Mouse (Mus musculus): ENCODE results near the gene Syf2. TPM values are rescaled to one million over a fixed set of nuclear protein-coding genes. Genes with fewer than 3 reads are reported as not detected.
A peak's percentile ranks its signal among the peaks of the same experiment; 100 is the strongest.

The Syf2 gene
- polyA plus RNA-seq, 1 experiment from 2014 or later = 65.5 TPM

DNA sequence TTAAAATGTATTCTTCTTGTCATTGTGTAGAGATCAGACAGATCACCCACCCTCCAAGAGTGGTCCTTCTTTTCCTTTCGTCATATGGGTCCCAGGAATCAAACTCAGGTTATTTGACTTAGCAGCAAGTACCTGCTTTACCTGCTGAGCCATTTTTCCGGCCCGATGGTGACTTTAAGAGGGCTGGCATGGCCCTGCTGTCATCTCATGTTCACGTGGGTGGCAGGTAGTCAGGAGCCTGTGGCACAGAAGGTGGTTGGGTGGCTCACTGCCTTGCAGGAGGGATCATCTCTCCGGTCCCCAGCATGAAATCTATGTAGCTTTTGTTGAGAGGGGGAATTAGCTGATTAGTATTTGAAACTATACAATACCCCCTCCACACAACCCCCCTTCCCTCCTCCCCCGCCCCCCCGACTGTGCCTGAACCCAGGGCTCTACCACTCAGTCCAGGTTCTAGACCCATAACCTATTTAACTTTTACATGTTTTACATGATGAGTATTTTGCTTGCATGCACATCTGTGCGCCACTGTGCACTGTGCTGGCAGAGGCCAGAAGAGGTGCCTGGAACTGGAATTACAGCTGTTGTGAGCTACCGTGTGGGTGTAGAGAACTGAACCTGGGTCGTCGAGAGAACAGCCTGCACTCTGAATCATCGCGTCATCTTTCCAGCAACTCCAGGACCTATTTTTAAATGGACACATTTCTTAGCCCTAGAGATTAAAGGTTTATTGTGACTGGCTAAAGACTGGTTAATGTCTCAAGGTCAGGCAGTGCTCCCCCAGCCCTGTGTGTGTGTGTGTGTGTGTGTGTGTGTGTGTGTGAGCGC lies 15.3 kb upstream of the Syf2 start:
- peak; percentile 65 for ATAC-seq (ENCODE audit: low FRiP score)

DNA sequence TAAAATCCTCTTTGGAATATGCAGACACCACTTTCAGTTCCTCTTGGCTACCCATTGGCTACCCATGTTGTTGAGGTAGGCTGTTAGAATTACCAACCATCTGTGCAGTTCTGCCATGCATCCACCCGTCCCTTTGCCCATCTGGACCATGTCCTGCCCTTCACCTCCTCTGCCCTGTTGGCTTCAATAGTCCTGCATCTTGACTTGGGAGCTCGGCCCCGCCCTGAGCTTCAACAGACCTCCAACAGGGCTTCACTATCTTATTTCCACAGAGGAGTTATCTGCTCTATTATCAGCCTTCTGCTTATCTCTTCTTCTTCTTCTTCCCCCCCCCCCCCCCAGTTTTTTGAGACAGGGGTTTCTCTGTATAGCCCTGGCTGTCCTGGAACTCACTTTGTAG lies 13.5 kb upstream of the Syf2 start:
- ATAC-seq (ENCODE audit: low FRiP score) = no peak
- H3K9me3 ChIP-seq = no peaks in the 10 kb centered on the region
- no peak overlapping the region for H3K4me3 ChIP-seq
- no peak overlapping the region for H3K9ac ChIP-seq
- peaks cover 1% of the 10 kb centered on the region; the same call in 1 of the 2 replicates for H3K36me3 ChIP-seq
- no peak overlapping the region for H3K27ac ChIP-seq
- no peaks in the 10 kb centered on the region for H3K27me3 ChIP-seq
- peaks cover 24% of the 10 kb centered on the region for H3K4me1 ChIP-seq (replicated peaks)
- 70% methylated on average over 3 of the region's 3 CpGs for WGBS
- no peak overlapping the region for H3K4me2 ChIP-seq

More for the DNA sequence above, 15.3 kb upstream of the Syf2 start:
- Histone ChIP-seq H3K36me3 (peaks cover 15% of the 10 kb centered on the region), H3K4me3 (peak overlapping the region; percentile 94), H3K9ac (peak overlapping the region; percentile 95), H3K27me3 (no peaks in the 10 kb centered on the region), H3K4me2 (peak overlapping the region; percentile 69), H3K4me1 (replicated peaks) (peaks cover 22% of the 10 kb centered on the region), H3K9me3 (no peaks in the 10 kb centered on the region), H3K27ac (peak overlapping the region; percentile 95; the same call in 1 of the 2 replicates)
- WGBS = 59% methylated on average over 14 of the region's 14 CpGs

DNA sequence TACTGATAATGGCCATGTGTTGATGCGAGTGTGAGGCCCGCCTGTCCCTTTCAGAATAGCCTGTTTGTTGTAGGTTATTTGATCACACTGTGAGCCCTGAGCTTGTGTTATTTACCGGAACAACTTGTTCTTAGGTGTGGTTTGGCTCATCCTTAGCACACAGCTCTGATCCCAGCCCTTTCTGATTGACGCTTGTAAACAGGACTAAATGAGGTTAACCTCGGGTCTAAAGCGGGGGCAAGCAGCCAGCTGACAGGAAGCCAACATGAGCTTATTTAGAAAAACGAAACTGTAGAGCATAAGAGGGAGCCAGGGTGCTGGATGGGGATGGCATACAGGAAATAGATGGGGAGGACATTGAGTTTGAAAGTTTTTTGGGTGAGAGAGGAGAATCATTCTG lies 12.3 kb upstream of the Syf2 start:
- ATAC-seq (ENCODE audit: low FRiP score) = no peak
- 74% methylated on average over 7 of the region's 7 CpGs for WGBS

DNA sequence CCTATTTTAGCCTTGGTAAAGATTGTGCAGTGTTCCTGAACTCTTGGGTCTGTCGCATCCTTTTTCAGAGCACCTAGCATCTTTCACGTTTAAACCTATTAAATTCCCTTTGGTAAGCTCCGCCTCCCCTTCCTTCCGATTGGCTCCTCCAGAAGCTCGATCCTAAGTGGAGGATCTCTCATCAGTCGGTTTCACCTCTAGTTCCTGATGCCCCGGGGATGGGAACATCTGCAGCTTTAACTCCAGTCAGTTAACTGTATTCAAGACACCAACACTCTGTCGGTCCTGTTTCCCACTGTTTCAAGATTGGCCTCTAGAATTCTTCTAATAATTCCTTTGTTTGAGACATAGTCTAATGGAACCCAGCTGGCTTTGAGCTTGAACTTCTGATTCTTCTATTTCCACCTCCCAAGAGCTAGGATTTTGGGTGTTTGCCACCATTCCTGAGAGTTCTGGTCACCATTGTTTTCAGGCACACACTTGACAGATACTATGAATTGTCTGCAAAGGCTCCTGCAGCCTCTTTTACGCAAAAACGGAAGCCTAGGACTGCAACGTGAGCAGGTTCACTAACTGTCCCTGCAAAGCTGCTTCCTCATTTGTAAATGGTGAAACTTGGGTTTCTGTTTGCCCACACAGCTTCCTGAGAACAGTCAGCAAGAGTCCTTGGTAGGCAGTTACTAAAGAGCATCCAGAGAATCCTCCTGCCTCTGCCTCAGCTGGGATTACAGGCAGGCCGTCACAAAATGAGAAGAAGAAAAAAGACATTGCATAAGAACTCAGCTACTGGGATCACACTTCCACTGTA lies 10.8 kb upstream of the Syf2 start:
- no peak overlapping the region for H3K4me3 ChIP-seq
- 39% methylated on average over 12 of the region's 12 CpGs for WGBS
- no peaks in the 10 kb centered on the region for H3K27me3 ChIP-seq
- H3K36me3 ChIP-seq = no peaks in the 10 kb centered on the region
- peaks cover 20% of the 10 kb centered on the region for H3K4me1 ChIP-seq (replicated peaks)
- no peaks in the 10 kb centered on the region for H3K9me3 ChIP-seq
- H3K4me2 ChIP-seq = no peak overlapping the region
- H3K27ac ChIP-seq = no peak overlapping the region
- H3K9ac ChIP-seq = 0 out of 2 replicates have a peak overlapping the region, but pooled peaks have one; percentile 8
- ATAC-seq (ENCODE audit: low FRiP score) = no peak

More for the DNA sequence above, 12.3 kb upstream of the Syf2 start:
- Histone ChIP-seq H3K9ac (no peak overlapping the region), H3K9me3 (no peaks in the 10 kb centered on the region), H3K4me2 (no peak overlapping the region), H3K36me3 (no peaks in the 10 kb centered on the region), H3K27ac (no peak overlapping the region), H3K4me3 (no peak overlapping the region), H3K27me3 (no peaks in the 10 kb centered on the region), H3K4me1 (replicated peaks) (peaks cover 24% of the 10 kb centered on the region)

DNA sequence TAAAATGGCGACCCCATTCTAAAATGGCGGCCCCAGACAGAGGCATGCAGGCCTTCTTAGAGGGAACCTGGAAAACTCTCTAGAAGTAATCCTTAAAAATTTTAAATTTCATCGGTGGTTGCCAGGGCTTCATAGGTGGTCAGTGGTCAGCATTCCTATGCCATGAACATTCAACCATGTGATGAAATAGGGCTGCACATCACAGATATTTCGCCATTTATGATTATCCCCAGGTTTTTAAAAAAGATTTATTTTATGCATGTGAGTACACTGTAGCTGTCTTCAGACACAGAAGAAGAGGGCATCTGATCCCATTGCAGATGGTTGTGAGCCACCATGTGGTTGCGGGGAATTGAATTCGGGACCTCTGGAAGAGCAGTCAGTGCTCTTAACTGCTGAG lies 10.1 kb upstream of the Syf2 start:
- Histone ChIP-seq H3K27me3 (no peaks in the 10 kb centered on the region), H3K4me3 (no peak overlapping the region), H3K9ac (no peak overlapping the region), H3K27ac (no peak overlapping the region), H3K4me2 (no peak overlapping the region), H3K36me3 (peaks cover 6% of the 10 kb centered on the region), H3K4me1 (replicated peaks) (peaks cover 19% of the 10 kb centered on the region), H3K9me3 (no peaks in the 10 kb centered on the region)
- ATAC-seq (ENCODE audit: low FRiP score) = no peak
- WGBS = 95% methylated on average over 6 of the region's 6 CpGs

DNA sequence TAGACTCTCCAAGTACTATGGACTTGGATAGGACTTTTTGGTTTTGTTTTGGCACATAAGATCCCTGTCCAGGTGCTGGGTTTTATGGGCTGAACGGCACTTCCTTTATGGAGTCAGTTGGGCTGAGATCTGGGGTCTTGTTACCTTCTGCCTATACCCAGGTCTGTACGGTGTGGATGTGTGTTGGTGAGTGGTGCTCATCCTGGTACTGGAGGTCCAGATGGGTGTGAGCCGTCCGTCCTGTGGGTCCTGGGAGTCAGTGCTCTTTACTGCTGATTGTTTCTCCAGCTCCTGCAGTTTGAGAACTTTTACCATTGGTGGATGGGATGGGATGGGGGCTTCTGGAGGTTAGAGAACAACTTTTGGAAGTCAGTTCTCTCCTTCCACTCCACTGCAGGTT lies 9.0 kb upstream of the Syf2 start:
- WGBS = 98% methylated on average over 4 of the region's 4 CpGs
- Histone ChIP-seq H3K27ac (no peak overlapping the region), H3K4me2 (no peak overlapping the region), H3K27me3 (no peaks in the 10 kb centered on the region), H3K9me3 (no peaks in the 10 kb centered on the region), H3K4me1 (replicated peaks) (peaks cover 28% of the 10 kb centered on the region), H3K4me3 (no peak overlapping the region), H3K9ac (no peak overlapping the region), H3K36me3 (peaks cover 15% of the 10 kb centered on the region)
- no peak for ATAC-seq (ENCODE audit: low FRiP score)

DNA sequence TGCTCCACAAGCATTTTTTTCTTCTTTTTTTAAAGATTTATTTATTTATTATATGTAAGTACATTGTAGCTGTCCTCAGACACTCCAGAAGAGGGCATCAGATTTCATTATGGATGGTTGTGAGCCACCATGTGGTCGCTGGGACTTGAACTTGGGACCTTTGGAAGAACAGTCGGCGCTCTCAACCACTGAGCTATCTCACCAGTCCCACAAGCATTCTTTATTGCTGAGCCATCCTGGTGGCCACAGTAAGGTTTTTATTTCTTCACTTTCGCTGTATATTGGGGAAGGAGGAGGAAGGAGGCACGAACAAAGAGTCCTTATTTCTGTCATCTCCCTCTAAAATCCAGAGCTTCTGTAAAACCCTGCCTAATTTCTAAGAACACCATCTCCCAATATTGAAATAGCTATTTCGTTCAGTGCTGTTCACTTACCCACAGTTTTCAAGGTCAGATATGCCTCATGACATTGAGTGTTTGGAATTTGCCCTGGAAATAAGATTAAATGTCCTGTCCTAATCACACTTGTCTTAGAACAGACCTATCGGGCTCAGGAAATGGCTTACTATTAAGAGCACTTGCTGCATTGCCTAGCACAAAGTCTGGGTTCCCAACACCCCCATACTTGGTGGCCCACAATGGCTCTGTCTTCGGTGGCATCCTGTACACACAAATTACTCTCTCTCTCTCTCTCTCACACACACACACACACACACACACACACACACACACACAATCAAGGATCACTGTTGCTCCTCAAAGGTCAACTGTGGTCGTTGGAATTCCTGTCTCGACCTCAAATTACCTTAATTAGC lies 8.4 kb upstream of the Syf2 start:
- peak overlapping the region; percentile 94 for H3K27ac ChIP-seq
- peak overlapping the region; percentile 100 for H3K4me3 ChIP-seq
- H3K4me2 ChIP-seq = peak overlapping the region; percentile 96
- 63% methylated on average over 10 of the region's 10 CpGs for WGBS
- H3K9me3 ChIP-seq = no peaks in the 10 kb centered on the region
- peak; percentile 6; the same call in 1 of the 2 replicates for ATAC-seq (ENCODE audit: low FRiP score)
- H3K27me3 ChIP-seq = no peaks in the 10 kb centered on the region
- peak overlapping the region; percentile 77 for H3K9ac ChIP-seq
- H3K4me1 ChIP-seq (replicated peaks) = peaks cover 31% of the 10 kb centered on the region
- H3K36me3 ChIP-seq = peaks cover 20% of the 10 kb centered on the region

DNA sequence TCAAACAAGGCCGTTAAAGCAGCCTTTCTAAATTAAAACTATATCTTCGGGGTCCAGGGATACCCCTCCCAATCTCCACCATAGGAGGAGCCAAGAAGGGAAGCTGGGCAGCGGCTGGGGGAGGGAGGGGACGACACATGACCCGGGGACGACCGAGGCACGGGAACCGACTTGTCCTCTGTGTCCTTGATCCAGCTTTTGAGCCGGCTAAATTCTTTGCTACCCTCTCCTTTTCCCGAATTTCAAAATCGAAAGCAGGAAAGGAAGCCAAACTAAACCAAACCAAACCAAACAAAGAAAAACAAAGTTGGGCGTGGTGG lies 7.8 kb upstream of the Syf2 start:
- no peaks in the 10 kb centered on the region for H3K9me3 ChIP-seq
- peaks cover 31% of the 10 kb centered on the region for H3K4me1 ChIP-seq (replicated peaks)
- H3K36me3 ChIP-seq = peaks cover 26% of the 10 kb centered on the region
- peak overlapping the region; percentile 100 for H3K4me3 ChIP-seq
- ATAC-seq (ENCODE audit: low FRiP score) = peak; percentile 67
- peak overlapping the region; percentile 96 for H3K4me2 ChIP-seq
- peak overlapping the region; percentile 77 for H3K9ac ChIP-seq
- H3K27me3 ChIP-seq = no peaks in the 10 kb centered on the region
- under 1% methylated on average over 13 of the region's 13 CpGs for WGBS
- H3K27ac ChIP-seq = peak overlapping the region; percentile 94

DNA sequence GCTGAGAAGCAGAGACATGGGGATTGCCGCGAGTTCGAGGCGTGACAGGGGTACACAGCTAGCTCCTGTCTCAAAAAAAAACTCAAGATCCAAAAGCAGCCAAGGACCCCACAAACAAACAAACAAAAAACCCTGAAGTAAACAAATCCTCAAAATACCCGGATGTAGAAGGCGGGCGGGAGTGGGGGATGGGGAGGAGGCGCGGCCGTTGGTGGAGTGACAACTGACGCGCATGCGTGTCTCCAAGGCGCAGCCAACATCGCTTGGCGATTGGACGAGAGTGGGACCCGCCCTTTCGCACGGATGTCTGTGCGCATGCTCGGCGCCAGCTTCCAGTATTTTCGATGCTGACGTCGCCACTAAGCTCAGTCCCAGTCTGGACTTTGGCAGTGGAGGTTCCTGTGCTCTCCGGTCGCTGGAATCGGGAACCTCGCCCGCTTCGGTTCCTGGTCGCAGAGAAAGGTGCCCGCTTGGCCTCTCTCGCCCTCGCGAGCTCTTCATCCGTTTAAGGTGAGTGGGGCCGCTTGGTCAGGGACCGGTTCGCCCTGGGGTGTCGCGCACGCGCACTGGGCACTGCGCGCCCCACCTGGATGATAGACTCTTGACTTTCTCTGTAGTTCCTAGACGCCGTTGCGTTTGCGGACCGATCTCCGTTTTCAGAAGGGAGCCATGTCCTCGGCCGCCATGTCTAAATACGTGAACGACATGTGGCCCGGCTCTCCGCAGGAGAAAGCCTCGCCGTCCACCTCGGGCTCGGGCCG lies 7.3 kb upstream of the Syf2 start, which contains the start of gene Rsrp1:
Gene Rsrp1 (plus strand): TSS at position 335 of the 761 bp plus-strand sequence.
- Histone ChIP-seq H3K27me3 (no peaks in the 10 kb centered on the region), H3K9ac (peak within 1 kb of the TSS; percentile 99), H3K4me2 (peak within 1 kb of the TSS; percentile 96), H3K27ac (peak within 1 kb of the TSS; percentile 94), H3K9me3 (no peaks in the 10 kb centered on the region), H3K36me3 (peaks cover 30% of the 10 kb centered on the region), H3K4me1 (replicated peaks) (peaks cover 31% of the 10 kb centered on the region), H3K4me3 (peak within 1 kb of the TSS; percentile 100)
- WGBS = under 1% methylated on average over 64 of the region's 64 CpGs
- ATAC-seq (ENCODE audit: low FRiP score) = peak; percentile 93

DNA sequence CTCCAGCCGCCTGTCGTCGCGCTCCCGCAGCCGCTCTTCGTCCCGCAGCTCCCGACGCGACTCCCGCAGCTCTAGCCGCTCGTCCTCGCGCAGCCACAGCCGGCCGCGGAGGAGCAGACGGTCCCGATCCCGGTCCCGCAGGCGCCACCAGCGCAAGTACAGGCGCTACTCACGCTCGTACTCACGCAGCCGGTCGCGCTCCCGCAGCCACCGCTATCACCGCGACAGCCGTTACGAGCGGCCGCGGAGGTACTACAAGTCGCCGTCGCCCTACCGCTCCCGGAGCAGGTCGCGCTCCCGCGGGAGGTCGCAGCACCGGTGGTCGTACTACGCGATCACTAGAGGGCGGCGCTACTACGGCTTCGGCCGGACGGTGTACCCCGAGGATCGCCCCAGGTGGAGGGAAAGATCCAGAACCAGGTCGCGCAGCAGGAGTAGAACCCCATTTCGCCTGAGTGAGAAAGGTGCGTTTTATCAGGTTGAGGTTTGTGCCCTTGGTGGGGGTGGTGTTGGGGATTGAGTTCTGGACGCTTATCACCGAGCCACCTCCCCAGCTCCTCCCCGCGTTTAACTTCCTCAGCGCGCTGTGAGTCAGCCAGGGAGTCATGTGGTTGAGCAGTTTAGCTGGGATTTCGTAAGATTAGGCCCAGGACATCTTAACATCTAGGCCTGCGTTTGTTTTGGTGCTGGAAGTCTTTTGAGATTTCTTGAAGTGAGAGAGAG lies 6.5 kb upstream of the Syf2 start:
- peak overlapping the region; percentile 100 for H3K4me3 ChIP-seq
- H3K9me3 ChIP-seq = no peaks in the 10 kb centered on the region
- peak; percentile 38 for ATAC-seq (ENCODE audit: low FRiP score)
- H3K36me3 ChIP-seq = peaks cover 30% of the 10 kb centered on the region
- H3K9ac ChIP-seq = peak overlapping the region; percentile 99
- H3K4me1 ChIP-seq (replicated peaks) = peaks cover 31% of the 10 kb centered on the region
- peak overlapping the region; percentile 94 for H3K27ac ChIP-seq
- WGBS = under 1% methylated on average over 75 of the region's 75 CpGs
- no peaks in the 10 kb centered on the region for H3K27me3 ChIP-seq
- peak overlapping the region; percentile 96 for H3K4me2 ChIP-seq

DNA sequence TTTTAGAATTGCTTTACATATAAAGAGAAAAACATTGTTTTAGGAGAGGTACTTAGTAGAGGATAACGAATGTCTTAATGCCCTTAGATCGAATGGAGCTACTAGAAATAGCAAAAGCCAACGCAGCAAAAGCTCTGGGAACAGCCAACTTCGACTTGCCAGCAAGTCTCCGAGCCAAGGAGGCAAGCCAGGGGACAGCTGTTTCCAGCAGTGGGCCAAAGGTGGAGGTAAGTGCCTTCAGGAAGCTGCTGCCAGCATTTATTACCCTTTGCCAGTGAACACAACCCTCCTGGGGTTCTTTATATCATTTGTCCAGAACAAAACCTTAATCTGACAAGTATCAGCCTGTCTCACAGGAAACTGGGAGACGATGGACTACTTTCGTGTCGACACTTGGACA lies 5.5 kb upstream of the Syf2 start:
- WGBS = 85% methylated on average over 8 of the region's 8 CpGs

More for the DNA sequence above, 5.5 kb upstream of the Syf2 start:
- peak overlapping the region; percentile 96 for H3K4me2 ChIP-seq
- no peaks in the 10 kb centered on the region for H3K27me3 ChIP-seq
- no peak for ATAC-seq (ENCODE audit: low FRiP score)
- H3K9me3 ChIP-seq = no peaks in the 10 kb centered on the region
- peaks cover 35% of the 10 kb centered on the region for H3K4me1 ChIP-seq (replicated peaks)
- H3K27ac ChIP-seq = no peak overlapping the region
- peak overlapping the region; percentile 100 for H3K4me3 ChIP-seq
- H3K9ac ChIP-seq = peak overlapping the region; percentile 55
- peaks cover 30% of the 10 kb centered on the region for H3K36me3 ChIP-seq
